Mouse (Mus musculus) gastrocnemius, postnatal 4 days (tissue): ENCODE measurements at regions not wholly inside any gene's neighbourhood (a gene's known extent, or its start where the extent isn't known, plus 50 kb on each side); places are given as distances from the start of the nearest gene placed in this dataset.

Experiments used
- DNase-seq, 2 experiments: peaks; one replicate each; pipeline ENCODE4 v3.0.0; 2021 to 2022; ENCODE audit warnings: low spot score in 2 of 2, mixed read lengths in 2 of 2

DNA sequence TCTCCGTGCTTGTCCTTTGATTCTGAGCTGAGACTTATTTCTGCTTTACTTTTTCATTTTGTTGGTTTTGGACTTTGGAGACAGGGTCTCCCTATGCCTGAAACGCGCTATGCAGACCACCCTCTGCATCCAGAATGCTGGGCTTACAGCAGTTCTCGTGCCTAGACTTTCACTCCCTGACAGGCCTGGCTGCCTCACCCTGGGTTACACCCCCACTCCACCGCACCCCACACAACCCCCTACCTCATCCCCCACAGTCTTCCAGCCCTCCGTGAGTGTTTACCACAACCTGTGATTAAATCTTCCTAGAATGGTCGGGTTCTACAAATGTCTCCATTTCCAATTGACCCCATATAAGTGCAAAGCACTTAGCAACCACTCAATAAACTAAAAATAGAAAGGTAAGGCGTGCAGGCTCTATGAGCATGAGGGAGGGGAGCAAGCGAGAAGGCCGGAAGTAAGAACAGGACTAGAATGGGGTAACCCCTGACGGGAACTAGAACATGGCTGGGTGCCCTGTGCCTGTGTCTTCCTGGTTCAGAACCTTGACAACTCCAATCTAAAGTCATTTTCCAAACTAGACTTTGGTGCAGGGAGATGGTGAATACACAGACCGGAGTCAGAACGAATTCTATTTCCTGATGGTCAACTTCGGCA lies 131.2 kb upstream of the Lef1 start:
- DNase-seq, result no peak

DNA sequence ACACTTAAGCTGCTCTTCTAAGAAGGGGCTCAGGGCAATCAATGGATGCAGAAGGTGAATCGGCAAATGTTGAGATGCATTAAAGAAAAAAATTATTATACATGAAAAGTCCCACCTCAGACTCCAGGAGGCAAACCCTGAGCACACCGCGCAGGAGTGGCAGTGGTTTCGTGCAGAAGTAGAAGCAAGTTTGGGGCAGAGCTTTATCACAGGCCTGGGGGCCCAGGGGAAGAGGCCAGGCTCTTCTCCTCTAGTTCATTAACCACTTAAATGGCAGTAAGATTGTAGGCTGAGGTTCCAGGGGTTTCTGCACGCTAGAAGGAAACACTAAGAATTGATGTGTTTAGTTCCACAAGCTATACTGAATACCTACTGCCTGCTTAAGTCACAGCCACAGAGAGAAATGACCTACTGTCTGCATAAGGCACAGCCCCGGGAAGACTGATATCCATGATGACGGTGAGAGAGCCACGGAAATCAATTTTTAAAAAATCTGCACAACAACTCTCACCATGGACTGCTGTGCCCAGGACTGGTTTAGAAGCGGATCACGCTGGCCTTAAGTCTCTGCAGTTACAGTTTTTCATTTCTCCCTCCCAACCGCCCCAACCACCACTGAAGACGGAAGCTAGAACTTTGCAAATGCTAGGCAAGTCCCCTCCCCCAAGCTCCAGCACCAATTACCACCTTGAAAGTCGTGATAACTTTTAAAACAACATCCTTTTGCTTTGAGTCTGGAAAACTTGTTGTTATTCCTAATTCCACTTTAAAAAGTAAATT lies 132.2 kb upstream of the Lef1 start:
- no peak for DNase-seq

DNA sequence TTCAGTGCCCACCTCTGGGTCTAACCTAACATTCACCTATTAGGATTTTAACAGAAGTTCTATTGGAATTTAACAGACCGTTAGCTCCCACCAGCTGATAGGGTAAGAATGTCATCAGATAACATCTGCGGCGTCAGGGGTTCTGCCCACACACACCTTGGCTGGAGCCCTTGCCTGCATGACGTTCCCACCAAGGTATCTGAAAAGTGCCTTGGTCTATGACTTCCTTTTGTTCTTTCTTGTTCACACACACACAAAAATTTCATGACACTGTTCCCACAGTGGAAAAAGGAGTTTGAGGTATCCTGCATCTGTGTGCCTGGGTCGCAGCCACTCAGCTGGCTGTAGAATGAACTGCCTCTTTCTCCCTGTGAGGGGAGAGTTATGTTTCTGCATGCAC lies 134.1 kb upstream of the Lef1 start:
- no peak for DNase-seq

DNA sequence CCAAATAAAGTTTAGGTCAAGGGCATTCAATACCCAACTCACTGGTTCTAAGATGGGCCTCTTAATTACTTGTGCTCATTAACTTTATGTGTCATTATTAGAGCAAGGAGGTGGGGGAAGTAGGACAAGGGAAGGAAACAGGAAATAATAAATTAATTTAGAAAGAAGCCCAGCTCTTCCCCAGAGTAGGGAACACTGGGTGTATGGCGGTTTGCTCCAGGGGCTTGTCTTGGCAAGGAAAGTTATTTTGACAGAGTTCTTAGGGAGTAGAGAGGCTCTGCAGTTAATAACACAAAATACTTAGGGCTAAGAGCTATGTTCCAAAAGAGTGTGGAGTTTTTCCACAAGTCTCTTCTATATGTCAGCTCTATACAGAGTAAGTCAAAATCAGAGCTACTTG lies 135.0 kb upstream of the Lef1 start:
- DNase-seq, result no peak

DNA sequence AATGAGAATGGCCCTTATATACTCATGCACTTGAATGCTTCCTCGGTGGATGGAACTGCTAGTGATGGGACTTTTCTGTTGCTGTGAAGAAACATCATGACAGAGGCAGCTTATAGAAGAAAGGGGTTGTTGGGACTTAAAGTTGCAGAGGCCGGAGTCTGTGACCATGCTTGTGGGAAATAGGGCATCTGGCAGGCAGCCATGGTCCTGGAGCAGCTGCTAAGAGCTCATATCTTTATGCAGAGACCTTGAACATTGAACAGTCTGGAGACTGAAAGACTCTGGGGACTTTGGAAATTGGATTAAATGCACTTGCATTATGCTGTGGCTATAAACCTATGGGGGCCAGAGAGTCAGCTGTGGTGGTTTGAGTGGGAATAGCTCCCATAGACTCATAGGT lies 138.1 kb upstream of the Lef1 start:
- DNase-seq, result peak in 1 of 2 experiments; percentile 15

DNA sequence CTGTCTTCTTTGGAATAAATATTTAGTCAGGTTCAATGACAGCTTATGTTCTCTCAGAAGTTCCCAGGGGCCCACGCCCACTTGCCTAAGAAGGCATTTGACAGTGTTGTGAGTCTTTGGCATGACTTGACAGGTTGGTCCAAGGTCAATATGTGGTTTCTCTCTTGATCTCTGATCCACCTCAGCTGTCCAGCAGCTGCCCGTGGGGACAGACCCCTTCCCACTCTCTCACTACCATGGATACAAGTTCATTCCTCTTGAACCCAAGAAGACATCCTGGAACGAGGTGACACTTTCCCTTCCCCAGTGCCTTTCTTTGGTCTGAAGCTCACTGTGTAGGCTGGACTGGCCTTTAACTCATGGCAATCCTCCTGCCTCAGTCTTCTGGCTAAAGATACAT lies 145.0 kb upstream of the Lef1 start:
- DNase-seq, result no peak

DNA sequence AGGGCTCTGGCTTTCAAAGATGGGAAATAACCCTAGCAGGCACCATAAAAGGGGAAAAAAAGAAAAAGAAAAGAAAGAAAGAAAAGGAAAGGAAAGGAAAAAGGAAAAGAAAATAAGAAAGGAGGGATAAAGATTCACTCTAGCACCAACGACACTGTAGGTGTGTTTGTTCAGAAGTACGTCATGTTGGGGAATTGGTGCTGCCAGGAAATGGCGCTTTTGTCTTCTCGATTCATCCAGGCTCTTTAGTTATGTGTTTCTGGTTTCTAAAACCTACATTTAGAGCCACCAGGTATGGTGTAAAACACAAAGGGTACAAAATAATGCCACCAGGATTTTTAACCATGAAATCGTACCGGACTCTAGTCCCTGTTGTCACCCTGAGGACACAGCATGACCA lies 146.2 kb upstream of the Lef1 start:
- DNase-seq, result no peak

DNA sequence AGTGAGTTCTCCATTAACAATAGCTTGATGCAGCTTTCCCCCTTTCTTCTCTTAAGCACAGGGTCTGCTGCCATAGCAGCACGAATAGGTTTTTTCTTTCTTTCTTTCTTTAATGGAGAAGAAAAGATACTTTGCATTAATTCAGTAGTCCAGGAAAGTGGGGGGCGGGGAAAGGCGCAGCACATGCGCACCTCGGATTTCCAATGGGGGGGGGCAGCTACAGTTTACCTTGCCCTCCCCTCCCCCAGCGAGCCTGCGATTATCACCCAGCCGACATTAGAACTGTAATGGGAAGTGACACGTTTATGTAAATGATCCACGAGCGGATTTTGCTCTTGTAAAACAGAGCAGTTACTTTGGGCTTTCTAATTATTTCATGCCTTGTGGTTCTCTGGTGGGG lies 146.6 kb upstream of the Lef1 start:
- DNase-seq, result no peak

DNA sequence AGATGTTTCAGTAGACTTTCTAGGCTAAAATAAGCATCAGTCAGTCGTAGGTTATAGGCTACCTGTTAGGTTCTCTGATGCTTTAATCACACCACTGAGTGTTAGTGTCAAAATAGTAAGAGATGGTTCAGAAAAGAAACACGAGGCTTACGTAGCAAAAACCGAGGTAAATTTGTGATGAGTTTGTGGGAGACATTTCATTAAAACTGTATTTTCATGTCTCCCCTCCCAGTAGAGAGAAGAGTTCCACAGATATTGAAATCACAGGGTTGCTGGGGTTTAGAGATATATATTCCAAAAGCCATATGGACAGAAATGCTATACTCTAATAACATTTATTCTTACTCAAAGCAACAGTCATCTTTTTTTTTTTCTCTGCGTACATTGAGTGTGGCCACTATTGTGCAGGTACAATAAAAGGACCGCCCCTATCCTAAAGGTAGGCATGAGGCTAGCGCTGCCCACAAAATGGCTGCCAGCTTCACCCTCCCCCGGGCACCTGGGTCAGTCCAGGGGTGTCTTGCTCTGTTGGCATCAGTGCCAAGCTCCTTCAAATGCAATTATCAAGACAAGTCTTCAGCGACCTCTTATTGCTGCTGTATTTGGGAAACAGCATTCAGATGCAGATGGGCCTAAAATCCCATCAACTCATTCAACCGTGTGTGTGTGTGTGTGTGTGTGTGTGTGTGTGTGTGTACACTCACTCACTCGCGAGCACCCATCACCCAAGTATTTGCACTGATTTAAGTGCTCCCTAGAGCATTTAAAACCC lies 147.4 kb upstream of the Lef1 start:
- no peak for DNase-seq

DNA sequence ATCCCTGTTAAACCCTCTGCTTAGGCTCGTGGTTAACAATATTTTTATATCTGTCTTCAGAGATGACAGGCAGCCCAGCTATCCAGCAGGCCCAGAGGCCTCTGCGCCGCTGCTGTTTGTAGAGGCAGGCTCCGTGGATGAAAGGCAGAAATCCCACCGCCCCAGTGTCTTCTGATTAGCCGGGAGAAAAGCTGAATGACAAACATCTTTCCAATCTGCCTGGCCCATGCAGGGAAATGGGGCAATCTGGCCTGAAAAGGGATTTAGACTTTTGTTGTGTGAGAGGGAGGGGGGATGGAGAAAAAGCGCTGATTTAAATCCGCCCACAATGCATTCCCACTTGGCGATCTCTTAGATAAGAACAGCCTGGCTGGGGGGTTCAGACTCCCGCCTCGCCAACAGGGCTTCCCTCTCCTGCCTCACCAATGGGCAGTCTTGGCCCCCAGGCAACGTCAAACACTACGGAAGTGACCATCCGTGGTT lies 148.1 kb upstream of the Lef1 start:
- no peak for DNase-seq

DNA sequence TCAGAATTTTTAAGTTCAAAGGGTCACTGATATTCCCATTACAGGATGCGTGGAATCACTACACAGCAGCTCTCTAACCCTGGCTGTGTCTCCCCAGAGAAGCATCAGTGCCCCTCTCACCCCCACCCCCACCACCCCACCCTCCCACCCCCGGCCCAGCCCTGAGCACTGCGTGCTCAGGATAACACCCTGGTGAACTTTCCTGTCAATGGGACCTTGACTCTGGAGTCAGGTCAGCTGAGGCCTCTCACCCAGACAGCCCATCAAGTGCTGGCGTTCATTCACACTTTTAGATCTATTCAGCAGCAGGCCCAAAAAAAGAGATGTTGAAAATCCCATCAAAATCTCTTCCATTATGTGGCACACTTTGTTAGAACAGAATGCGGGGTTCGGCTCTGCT lies 148.6 kb upstream of the Lef1 start:
- no peak for DNase-seq

DNA sequence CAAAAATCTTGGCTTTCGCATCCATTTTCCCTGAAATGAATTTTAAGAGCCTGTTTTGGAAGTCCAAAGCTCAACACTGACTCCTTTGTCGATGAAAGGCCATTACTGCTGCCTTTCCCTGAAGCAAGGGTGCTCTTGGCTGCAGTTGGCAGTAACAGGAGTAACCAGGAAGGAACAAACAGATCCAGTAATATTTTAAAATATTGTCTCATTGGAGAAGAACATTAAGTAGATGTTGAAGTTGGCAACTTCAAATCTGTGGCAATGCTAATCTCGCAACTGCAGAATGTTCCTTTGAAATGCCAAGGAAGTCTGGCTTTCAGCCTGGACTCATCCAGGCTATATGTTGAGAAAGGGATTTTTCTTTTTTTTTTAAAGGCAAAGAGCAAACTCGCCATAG lies 154.3 kb upstream of the Lef1 start:
- DNase-seq, result no peak

DNA sequence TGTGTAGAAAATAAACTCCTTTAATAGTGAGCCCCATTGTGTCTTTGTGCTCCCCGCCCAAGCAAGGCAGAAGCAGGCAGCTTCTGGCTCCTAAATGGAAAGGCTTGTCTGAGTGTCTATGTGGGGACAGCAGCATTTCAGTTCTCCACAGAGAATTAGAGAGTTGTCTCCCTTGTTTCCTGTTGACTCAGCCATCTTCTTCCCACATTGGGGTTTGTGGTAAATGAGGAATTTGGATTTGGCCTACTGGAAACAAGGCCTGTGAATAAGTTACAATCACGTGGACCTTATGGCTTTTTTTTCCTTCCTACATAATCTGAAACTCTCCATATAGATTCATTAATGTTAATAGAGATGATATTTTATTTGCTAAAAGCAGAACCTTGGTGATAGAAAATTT lies 158.9 kb upstream of the Lef1 start:
- DNase-seq, result no peak

DNA sequence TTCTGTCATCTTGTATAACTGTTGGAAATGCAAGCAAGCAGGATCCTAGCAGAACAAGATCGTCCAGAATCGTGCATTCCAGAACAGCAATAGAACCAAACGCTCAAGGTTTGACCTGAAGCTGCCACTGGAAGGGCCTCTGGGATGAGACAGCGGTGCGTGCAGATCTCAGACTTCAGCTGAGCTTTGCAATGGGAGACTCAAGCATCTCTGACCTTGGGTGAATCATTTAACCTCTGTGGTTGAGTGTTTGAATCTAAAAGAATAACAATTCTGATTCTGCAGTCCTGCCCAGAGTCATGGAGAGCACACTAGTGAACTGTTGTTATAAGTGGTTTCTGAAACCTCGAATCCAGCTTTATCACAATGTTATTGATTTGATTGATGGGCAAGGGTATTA lies 159.4 kb upstream of the Lef1 start:
- no peak for DNase-seq

DNA sequence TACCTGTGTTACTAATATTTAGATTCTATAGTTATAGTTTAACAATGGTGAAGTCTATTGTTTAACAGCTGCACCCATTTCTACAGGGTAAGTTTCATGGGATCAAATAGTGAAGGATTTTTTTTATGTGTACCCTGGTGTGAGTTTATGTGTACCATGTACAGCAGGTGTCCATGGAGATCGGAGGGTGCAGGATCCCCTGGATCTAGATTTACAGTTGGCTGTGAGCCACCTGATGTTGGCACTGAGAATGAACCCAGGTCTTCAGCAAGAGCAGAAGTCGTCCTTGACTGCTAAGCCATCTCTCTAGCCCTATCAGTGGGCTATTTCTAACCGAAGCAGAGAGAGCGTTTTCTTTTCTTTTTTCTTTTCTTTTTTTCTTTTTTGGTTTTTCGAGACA lies 162.4 kb upstream of the Lef1 start:
- DNase-seq, result no peak

DNA sequence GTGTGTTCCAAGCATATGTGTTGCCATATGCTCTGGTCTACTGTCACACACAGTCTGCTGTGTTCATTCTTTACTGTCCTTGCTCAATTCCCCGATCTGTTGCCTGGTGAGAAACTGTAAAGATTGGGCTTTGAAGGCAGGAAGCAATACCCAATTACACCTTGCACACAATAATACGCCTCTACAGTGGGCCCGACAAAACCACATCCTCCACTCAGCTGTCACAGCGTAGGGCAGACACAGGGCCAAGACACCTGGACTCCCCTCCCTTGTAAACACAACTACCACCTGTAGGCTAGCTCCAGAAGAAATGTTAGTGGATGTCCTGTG lies 163.0 kb upstream of the Lef1 start:
- no peak for DNase-seq

DNA sequence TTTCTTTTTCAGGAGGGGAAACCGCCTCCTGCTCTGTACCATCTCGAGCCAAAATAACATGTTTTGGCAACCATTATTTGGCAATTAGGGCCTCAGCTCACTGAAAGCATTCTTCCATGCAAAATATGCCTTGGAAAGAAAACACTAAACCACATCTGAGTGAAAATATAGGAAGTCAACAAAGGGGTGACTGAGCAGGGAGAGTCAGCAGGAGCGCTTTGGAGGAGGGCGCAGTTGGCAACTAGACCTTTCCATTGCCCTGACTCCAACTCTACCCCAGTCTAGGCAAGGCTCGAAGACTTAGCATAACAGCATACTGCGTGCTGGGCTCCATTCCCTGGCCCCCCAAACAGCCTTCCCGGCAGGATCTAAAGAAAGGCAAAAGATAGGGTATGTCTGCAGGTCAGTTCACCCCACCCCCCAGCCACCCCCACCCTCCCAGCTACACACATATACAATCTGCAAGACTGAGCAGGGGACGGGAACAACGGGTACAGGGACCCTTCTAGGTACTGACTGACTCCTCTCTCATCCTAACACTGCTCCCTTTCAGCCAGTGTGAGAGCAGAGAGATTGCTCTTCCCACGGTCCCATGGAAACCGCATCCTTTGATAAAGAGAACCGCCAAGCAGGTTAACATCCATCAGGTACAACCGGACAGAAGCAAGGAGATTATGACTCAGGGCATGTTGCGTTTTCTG lies 163.5 kb upstream of the Lef1 start:
- no peak for DNase-seq

DNA sequence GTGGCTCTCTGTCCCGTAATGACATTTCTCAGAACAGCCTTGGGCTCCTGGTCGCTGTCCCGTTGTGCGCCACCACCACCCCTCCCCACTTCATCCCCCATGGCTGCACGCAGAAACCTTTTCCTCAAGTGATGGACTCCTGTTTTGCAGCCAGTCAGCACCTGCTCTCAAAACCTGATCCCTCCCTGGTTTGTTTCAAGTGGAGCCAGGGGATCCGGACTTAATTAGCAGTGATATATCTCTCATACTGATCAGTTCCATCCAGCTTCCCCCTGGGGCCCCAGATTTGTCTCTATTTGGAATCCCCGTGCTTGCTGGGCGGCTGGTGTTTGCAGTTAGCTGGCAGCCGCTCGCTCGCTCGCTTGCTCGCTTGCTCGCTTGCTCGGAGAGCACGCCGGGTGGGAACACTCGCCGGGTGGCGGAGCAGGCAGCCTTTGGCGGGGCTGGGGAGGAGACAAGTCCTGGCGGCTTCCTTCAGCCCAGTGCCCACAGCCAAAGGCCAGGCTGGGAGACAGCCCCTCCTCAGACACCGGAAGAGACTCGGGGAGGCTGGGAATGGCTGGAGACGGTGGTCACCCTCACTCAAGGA lies 164.3 kb upstream of the Lef1 start:
- DNase-seq, result peak in 1 of 2 experiments; percentile 45

DNA sequence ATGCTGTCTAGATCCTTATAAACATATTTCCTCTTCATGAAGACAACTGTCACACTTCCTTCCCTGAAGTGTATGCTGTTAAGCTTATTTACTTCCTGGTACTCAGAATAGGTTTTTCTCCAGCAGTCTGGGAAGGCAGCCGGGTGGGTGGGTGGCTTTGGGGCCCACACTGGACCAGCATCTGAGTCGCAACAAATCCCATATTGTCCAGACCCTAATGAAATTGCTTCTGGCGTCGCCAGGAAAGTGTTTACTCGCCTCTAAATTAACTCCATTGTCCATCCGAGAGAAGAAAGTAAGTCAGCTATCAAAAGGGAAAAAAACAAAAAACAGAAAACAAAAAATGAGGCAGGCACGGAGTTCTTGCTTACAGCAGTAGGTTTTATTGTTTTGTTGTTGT lies 164.9 kb upstream of the Lef1 start:
- no peak for DNase-seq

DNA sequence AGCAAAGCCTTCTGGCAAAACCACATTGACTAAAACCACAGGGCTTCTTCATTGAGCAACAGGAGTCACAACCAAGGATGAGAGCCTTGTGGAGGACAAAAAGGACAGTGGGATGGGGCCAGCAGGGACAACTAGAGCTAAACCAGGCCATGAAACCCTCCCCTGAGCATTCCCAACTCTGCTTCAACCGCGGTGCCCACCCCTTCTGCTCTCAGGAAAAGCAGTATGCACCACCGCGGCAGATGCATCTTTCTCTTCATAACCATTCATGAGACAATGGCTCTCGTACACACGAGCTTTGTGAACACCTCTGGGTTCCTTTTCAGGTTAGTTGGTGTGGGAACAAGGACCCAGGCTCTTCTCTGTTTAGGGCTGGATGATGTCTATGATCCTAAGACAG lies 166.0 kb upstream of the Lef1 start:
- no peak for DNase-seq

DNA sequence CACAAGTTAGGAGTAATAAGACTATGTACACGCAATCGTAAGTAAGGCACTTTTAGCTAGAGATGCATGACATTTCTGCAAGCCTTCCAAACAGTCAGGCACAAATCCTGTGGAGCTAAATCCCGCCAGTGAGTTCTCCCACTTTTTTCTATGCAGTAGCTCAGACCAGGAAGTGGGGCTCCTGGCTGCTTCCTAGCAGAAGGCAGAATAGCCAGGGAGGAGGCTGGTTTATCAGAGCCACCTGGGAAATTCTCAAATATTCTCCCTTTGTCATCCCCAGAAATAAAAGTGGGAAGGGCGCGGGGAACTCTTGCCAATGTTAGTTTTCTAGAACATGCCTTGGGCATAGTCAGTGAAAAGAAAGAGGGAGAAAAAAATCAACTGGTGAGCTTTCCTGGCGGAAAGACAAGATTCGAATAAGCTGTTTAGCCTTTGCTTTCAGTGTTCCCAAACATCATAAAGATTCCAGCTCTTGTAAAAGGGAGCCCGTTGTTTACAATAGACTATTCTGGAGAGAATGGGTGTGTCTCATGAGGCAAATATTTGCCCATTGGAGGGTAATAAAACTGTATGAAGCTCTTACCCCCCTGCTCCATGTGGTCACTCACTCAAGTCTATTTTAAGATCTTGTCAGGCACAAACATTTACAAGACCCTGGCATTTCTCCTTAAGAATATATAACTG lies 167.2 kb upstream of the Lef1 start:
- DNase-seq, result no peak
